Mouse (Mus musculus) hematopoietic stem cell, adult 5-6 weeks (primary cell): ENCODE measurements around the gene Fas. TPM values are rescaled to one million over a fixed set of nuclear protein-coding genes. Genes with fewer than 3 reads are reported as not detected.

Experiments used
- ATAC-seq, 2 experiments: fragments of 125-278 bp in 1 of 2; replicated peaks in 1 of 2; 2 replicates each; pipeline ENCODE4 v1.8.0; 2016 to 2017; ENCODE audit warnings: inconsistent platforms in 2 of 2, mild to moderate bottlenecking in 2 of 2, moderate number of reproducible peaks in 2 of 2, low read depth in 1 of 2, moderate TSS enrichment in 1 of 2; ENCODE audit not compliant: low FRiP score in 2 of 2, poor library complexity in 2 of 2, severe bottlenecking in 2 of 2, insufficient read depth in 1 of 2, low TSS enrichment in 1 of 2
- total RNA-seq: library from RNA; stranded (forward); fragments of 172-1452, 232-1000 nt; gene quantifications from 2 replicates; pipeline ENCODE4 v1.2.3, GENCODE M21; 2017

Fas gene
- total RNA-seq, 1 experiment from 2014 or later: 3.6 TPM

DNA sequence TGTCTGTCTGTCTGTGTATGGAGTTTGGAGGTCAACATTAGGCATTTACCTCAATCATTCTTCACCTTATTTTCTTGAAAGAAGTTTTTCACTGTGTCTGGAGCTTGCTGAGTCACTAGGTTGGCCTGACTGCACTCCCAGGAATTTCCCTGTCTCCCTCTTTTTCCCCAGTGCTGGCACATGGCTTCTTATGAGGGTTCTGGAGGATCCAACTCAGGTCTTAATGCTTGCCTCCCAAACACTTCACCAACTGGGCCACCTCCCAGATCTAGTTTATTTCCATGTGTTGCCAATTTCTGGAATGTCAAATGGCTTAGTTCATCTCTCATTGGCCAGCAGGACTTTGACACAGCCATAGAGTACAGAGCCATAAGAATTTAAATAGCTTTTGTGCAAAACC is 14.5 kb downstream of the Fas start:
- no peak for ATAC-seq

- no peak for ATAC-seq
Observed at GRCm38 (mm10) chr19:34306794-34307193, 16.3 kb downstream of the Fas start.

DNA sequence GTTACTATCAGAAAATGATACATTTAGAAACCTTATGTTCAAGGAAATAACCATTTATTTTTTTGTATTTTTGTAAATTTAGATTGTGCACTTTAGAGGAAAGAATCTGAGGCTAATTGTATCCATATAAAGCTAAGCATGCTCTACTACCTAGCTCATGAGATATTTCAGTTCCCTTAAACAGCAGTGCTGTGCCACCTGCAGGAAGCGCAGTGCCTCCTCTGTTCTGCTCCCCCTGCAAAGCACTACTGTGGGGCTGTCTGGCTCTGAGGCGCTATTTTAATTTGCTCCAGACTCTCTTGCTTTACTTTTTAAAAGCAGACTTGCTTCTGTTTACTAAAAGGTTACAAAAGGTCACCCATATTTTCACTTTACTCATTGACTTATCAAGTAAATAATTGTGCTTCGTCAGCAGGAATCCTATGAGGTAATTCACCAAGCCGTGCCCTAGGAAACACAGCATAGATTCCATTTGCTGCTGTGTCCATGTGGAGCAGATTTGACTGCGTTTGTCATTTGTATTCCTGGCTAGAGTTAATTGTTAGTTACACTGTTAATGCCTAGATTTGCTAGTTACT is 21.8 kb downstream of the Fas start:
- ATAC-seq: no peak

DNA sequence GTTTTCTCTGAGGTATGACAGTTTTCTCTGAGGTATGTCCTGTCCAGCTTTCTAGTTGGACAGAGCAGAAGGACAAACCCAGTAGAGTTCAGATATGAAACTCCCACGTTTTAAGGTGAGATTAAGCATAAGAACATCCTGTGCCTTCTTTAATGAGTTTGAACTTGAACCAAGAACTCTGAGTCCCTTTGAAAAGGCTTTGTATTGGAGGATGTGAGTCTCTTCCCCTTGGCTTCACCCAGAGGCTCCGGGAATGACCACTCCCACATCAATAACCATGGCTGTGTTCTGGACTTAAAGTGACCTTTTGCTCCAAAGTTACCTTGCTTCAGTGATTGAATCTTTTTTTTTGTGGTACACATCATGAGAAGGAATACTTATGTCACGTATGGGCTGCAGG is 37.6 kb downstream of the Fas start:
- ATAC-seq: no peak

DNA sequence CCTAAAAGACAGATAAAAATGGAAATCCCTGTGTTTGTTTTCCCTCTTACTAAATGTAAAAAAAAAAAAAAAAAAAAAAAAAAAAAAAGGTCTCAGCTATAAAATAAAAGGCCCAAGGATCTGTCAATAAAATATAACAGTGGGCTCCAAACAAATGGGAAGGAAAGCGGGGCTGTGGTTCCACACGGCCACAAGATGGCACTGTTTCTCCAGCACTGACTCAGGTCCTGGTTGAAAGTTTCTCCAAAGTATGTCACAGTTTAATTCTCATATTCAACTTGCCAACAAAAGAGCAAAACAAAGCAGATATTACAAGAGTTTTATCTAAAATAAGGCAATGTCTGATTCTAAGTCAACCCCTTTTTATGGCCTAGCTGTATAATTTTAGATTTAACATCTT is 43.8 kb downstream of the Fas start:
- peak in 1 of 2 experiments; percentile 66; a peak in 1 of 4 replicates for ATAC-seq

DNA sequence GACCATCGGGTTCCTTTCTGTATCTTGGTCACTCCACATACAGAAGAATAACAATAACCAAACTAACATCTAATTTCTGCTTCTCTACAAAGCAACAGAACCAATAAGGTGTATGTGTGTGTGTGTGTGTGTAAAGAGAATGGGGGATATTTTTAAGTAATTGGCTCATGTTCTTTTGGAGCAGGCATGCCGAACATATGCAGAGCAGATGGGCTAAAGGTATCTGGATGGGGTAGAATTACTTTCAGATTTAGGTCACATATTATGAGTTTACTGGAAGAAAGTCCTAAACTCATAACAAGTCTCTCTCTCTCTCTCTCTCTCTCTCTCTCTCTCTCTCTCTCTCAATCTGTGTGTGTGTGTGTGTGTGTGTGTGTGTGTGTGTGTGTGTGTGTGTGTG is 54.2 kb downstream of the Fas start:
- ATAC-seq: no peak

- no peak for ATAC-seq
Observed at GRCm38 (mm10) chr19:34345616-34346267, 55.3 kb downstream of the Fas start.

- no peak for ATAC-seq
Observed at GRCm38 (mm10) chr19:34353291-34353805, 62.9 kb downstream of the Fas start.

- no peak for ATAC-seq
Observed at GRCm38 (mm10) chr19:34362639-34363038, 72.2 kb downstream of the Fas start.

DNA sequence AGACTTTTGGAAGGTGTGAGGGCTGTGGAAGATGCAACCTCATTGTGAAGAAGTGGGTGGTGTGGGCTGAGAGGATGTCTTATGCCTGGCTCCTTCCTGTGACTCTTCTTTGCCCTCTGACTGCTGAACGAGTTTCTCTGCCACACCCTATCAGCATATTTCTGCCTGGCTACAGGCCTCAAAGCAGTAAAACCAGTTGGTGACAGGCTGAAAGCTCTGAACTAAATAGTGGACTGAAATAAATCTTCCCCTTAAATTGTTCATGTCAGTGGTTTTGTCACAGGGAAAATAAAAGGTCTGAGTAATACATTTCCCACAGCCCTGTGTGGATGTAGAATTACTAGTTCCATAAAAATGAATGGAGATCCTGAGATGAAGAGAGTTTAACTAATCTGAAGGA is 79.1 kb downstream of the Fas start:
- no peak for ATAC-seq

- ATAC-seq: 0 out of 4 replicates have a peak, but pooled peaks of 1 of the 2 experiments have one; percentile 37
Observed at GRCm38 (mm10) chr19:34370397-34370796, 79.9 kb downstream of the Fas start.

Other genes starting within 250 kb of the Fas start
- gene Lipn, start 223.3 kb upstream of the Fas start, total RNA-seq: not detected in 2 replicates
- not detected in 2 replicates for gene Lipm, start 189.7 kb upstream of the Fas start, total RNA-seq
- gene Ankrd22, start 124.6 kb upstream of the Fas start, total RNA-seq: 2.7 and 6.7 TPM in 2 replicates
- gene Stambpl1, start 98.4 kb upstream of the Fas start, total RNA-seq: 11.9 and 15.4 TPM in 2 replicates
- 0.25 TPM in 1 of 2 replicates, not detected in the other for gene Acta2, start 35.1 kb upstream of the Fas start, total RNA-seq
- gene Ch25h, start 184.5 kb downstream of the Fas start, total RNA-seq: 0.19 and 0.35 TPM in 2 replicates
- gene Lipa, start 236.8 kb downstream of the Fas start, total RNA-seq: 31.0 and 34.5 TPM in 2 replicates